Comparison of ENCODE assay signal across 7 mouse cellular contexts in genomic region chr17:35997713-35998510, GRCm38 (mm10). TPM values are rescaled to one million over a fixed set of nuclear protein-coding genes. Genes with fewer than 3 reads are reported as not detected.
DNase-seq lines count a peak whose midpoint lies in the region; ATAC-seq and TF ChIP-seq lines count a peak whose summit lies in the region.

No protein-coding gene starts in this region.

- intact Hi-C loops in left cerebral cortex, adult 2 months (cut with DNase I): loop anchor here (1.0 to 5.0 kb wide), 3 partner anchors 37 to 194 kb away; partner anchors contain the start of gene H2-T3
- intact Hi-C loops in left cerebral cortex, postnatal 10 days (cut with DNase I): loop anchor here (5.0 to 10.0 kb wide), 3 partner anchors 47 to 194 kb away; partner anchors contain the start of genes Gm6034, H2-T22 and H2-T3

- H3K4me3 ChIP-seq in left cerebral cortex, adult 2 months: peak overlapping the region; percentile 28
- H3K4me3 ChIP-seq in lung, embryonic 15.5 days: no peak overlapping the region
- H3K4me3 ChIP-seq in thymus, adult 2 months (ENCODE audit: control insufficient read depth, insufficient read depth, low read length): 0 out of 2 replicates have a peak overlapping the region, but pooled peaks have one; percentile 3
- no peak overlapping the region for H3K4me3 ChIP-seq in midbrain, embryonic 10.5 days

- H3K4me1 ChIP-seq in lung, embryonic 15.5 days: peaks cover 19% of the 10 kb centered on the region
- H3K4me1 ChIP-seq in thymus, adult 2 months (replicated peaks; ENCODE audit: control insufficient read depth, insufficient read depth, low read length): peaks cover 29% of the 10 kb centered on the region
- peaks cover 23% of the 10 kb centered on the region for H3K4me1 ChIP-seq in midbrain, embryonic 10.5 days

- TF ChIP-seq POLR2A in thymus, adult 2 months (IDR thresholded peaks at IDR 0.05; ENCODE audit: control insufficient read depth, extremely low read depth, insufficient read depth, low read length, poor library complexity): no peak

- H3K36me3 ChIP-seq in lung, embryonic 15.5 days: no peaks in the 10 kb centered on the region
- no peaks in the 10 kb centered on the region for H3K36me3 ChIP-seq in thymus, adult 2 months (ENCODE audit: control insufficient read depth, insufficient read depth, low read length)
- H3K36me3 ChIP-seq in midbrain, embryonic 10.5 days: no peaks in the 10 kb centered on the region; the same call in 1 of the 2 replicates

- no peak overlapping the region for H3K4me2 ChIP-seq in lung, embryonic 15.5 days

- DNase-seq in left cerebral cortex, adult 2 months (ENCODE audit: extremely low spot score in 1 of 2, low spot score in 2 of 2): no peak
- no peak for DNase-seq in left cerebral cortex, postnatal 10 days (ENCODE audit: extremely low spot score in 1 of 2, low spot score in 2 of 2)
- DNase-seq in brain, adult 2 months (ENCODE audit: low read depth, low spot score): peak; percentile 37
- peak; percentile 56 for DNase-seq in thymus, adult 2 months
- DNase-seq in cerebellum, postnatal 14 days: no peak
- DNase-seq in midbrain, embryonic 10.5 days (ENCODE audit: low spot score): no peak

- 0 out of 2 replicates have a peak overlapping the region, but pooled peaks have one; percentile 4 for H3K9ac ChIP-seq in lung, embryonic 15.5 days

- peak overlapping the region; percentile 38; the same call in 1 of the 2 replicates for H3K27ac ChIP-seq in left cerebral cortex, adult 2 months
- no peak overlapping the region for H3K27ac ChIP-seq in lung, embryonic 15.5 days
- peak overlapping the region; percentile 59 for H3K27ac ChIP-seq in thymus, adult 2 months (ENCODE audit: control insufficient read depth, insufficient read depth, low read length)
- no peak overlapping the region for H3K27ac ChIP-seq in midbrain, embryonic 10.5 days (replicated peaks)

- no peaks in the 10 kb centered on the region for H3K9me3 ChIP-seq in lung, embryonic 15.5 days
- H3K9me3 ChIP-seq in midbrain, embryonic 10.5 days (replicated peaks): no peaks in the 10 kb centered on the region

- no peaks in the 10 kb centered on the region for H3K27me3 ChIP-seq in lung, embryonic 15.5 days
- no peaks in the 10 kb centered on the region for H3K27me3 ChIP-seq in thymus, adult 2 months (ENCODE audit: control insufficient read depth, insufficient read depth, low read length)
- H3K27me3 ChIP-seq in midbrain, embryonic 10.5 days (ENCODE audit: low read depth, poor library complexity, severe bottlenecking): no peaks in the 10 kb centered on the region

- no peak for TF ChIP-seq CTCF in left cerebral cortex, adult 2 months (IDR thresholded peaks at IDR 0.05)
- no peak for TF ChIP-seq CTCF in thymus, adult 2 months (IDR thresholded peaks at IDR 0.05; ENCODE audit: borderline replicate concordance, control insufficient read depth, extremely low read depth, insufficient read depth, low read length, poor library complexity)

- 49% methylated on average over 12 of the region's 12 CpGs for WGBS in lung, embryonic 15.5 days
- 22% methylated on average over 12 of the region's 12 CpGs for WGBS in thymus, adult 2 months
- WGBS in midbrain, embryonic 10.5 days: 62% methylated on average over 12 of the region's 12 CpGs

- no peak for ATAC-seq in lung, embryonic 15.5 days (ENCODE audit: borderline replicate concordance, extremely low read depth, low FRiP score, low TSS enrichment)

RNA-seq across cellular contexts. Expression of gene Prr3, which starts 17.9 kb away (rescaled TPM):
- total RNA-seq in left cerebral cortex, adult 2 months (2021): 10 to 100 TPM; 40.8 to 43.9 TPM
- total RNA-seq in left cerebral cortex, postnatal 10 days (2021): 10 to 100 TPM; 64.3 to 66.3 TPM
- 29.3 and 32.4 TPM in 2 replicates for polyA plus RNA-seq in lung, embryonic 15.5 days (2015; fragmentation: Nextera tagmentation; extraction: Ambion mirVana)
- polyA plus RNA-seq in thymus, adult 2 months (2012; rRNA removed): 35.5 and 42.6 TPM in 2 replicates
- 45.3 and 50.1 TPM in 2 replicates for polyA plus RNA-seq in midbrain, embryonic 10.5 days (2016; fragmentation: Nextera tagmentation; extraction: Ambion mirVana)

RNA-seq across cellular contexts. Expression of gene Gnl1, which starts 18.3 kb away (rescaled TPM):
- 100 to 1,000 TPM; 186 TPM for total RNA-seq in left cerebral cortex, adult 2 months (2021)
- total RNA-seq in left cerebral cortex, postnatal 10 days (2021): 100 to 1,000 TPM; 133 to 141 TPM
- 49.4 and 50.3 TPM in 2 replicates for polyA plus RNA-seq in lung, embryonic 15.5 days (2015; fragmentation: Nextera tagmentation; extraction: Ambion mirVana)
- 37.9 and 45.5 TPM in 2 replicates for polyA plus RNA-seq in thymus, adult 2 months (2012; rRNA removed)
- 56.3 and 59.7 TPM in 2 replicates for polyA plus RNA-seq in midbrain, embryonic 10.5 days (2016; fragmentation: Nextera tagmentation; extraction: Ambion mirVana)

RNA-seq across cellular contexts. Expression of gene H2-T24, which starts 22.4 kb away (rescaled TPM):
- total RNA-seq in left cerebral cortex, adult 2 months (2021): 1 to 10 TPM; 1.1 to 2.5 TPM
- under 1 TPM; 0.49 to 0.57 TPM for total RNA-seq in left cerebral cortex, postnatal 10 days (2021)
- 2.2 and 3.2 TPM in 2 replicates for polyA plus RNA-seq in lung, embryonic 15.5 days (2015; fragmentation: Nextera tagmentation; extraction: Ambion mirVana)
- 15.0 and 20.4 TPM in 2 replicates for polyA plus RNA-seq in thymus, adult 2 months (2012; rRNA removed)
- 4.4 and 5.9 TPM in 2 replicates for polyA plus RNA-seq in midbrain, embryonic 10.5 days (2016; fragmentation: Nextera tagmentation; extraction: Ambion mirVana)

RNA-seq across cellular contexts. Expression of gene Abcf1, which starts 28.4 kb away (rescaled TPM):
- 10 to 100 TPM; 70.4 to 72.6 TPM for total RNA-seq in left cerebral cortex, adult 2 months (2021)
- 10 to 100 TPM; 73.5 to 78.0 TPM for total RNA-seq in left cerebral cortex, postnatal 10 days (2021)
- polyA plus RNA-seq in lung, embryonic 15.5 days (2015; fragmentation: Nextera tagmentation; extraction: Ambion mirVana): 71.6 and 87.8 TPM in 2 replicates
- polyA plus RNA-seq in thymus, adult 2 months (2012; rRNA removed): 128 and 132 TPM in 2 replicates
- 117 and 121 TPM in 2 replicates for polyA plus RNA-seq in midbrain, embryonic 10.5 days (2016; fragmentation: Nextera tagmentation; extraction: Ambion mirVana)

RNA-seq across cellular contexts. Expression of gene H2-T23, which starts 34.7 kb away (rescaled TPM):
- 10 to 100 TPM; 13.6 to 17.2 TPM for total RNA-seq in left cerebral cortex, adult 2 months (2021)
- 1 to 10 TPM; 2.3 to 2.7 TPM for total RNA-seq in left cerebral cortex, postnatal 10 days (2021)
- 6.1 and 8.4 TPM in 2 replicates for polyA plus RNA-seq in lung, embryonic 15.5 days (2015; fragmentation: Nextera tagmentation; extraction: Ambion mirVana)
- 380 and 457 TPM in 2 replicates for polyA plus RNA-seq in thymus, adult 2 months (2012; rRNA removed)
- 3.5 and 4.9 TPM in 2 replicates for polyA plus RNA-seq in midbrain, embryonic 10.5 days (2016; fragmentation: Nextera tagmentation; extraction: Ambion mirVana)

Comparison
In these comparisons a context has a peak if more than half of its experiments do, and no peak if none do; other contexts are left out.
1. DNase-seq: peak in brain, adult 2 months (single experiment) and thymus, adult 2 months (single experiment); none in left cerebral cortex, adult 2 months (0 of 2), left cerebral cortex, postnatal 10 days (0 of 2), cerebellum, postnatal 14 days (0 of 2) and midbrain, embryonic 10.5 days (single experiment).
2. H3K27ac ChIP-seq: peak in left cerebral cortex, adult 2 months (single experiment) and thymus, adult 2 months (single experiment); none in lung, embryonic 15.5 days (single experiment) and midbrain, embryonic 10.5 days (single experiment).
3. H3K4me3 ChIP-seq: peak in left cerebral cortex, adult 2 months (single experiment) and thymus, adult 2 months (single experiment); none in lung, embryonic 15.5 days (single experiment) and midbrain, embryonic 10.5 days (single experiment).